Mouse (Mus musculus) cerebellum, adult 11-12 months (tissue): Measurements from ENCODE around the gene Rnf17.
A peak's percentile ranks its signal among the peaks of the same experiment; 100 is the strongest.

Source experiments
- DNase-seq: peaks from one replicate; pipeline ENCODE4 v3.0.0; 2022

Rnf17 gene

GRCm38 (mm10) chr14:56512084-56512483, 109.7 kb downstream of the Rnf17 start:
- no peak for DNase-seq

GRCm38 (mm10) chr14:56514775-56515174, 112.4 kb downstream of the Rnf17 start:
- no peak for DNase-seq

- DNase-seq: peak; percentile 68
Measured at GRCm38 (mm10) chr14:56530788-56531187, 128.4 kb downstream of the Rnf17 start.

- DNase-seq: no peak
Measured at GRCm38 (mm10) chr14:56544946-56545345, 142.6 kb downstream of the Rnf17 start.

- no peak for DNase-seq
Measured at GRCm38 (mm10) chr14:56545491-56545890, 143.1 kb downstream of the Rnf17 start.

- peak; percentile 93 for DNase-seq
Measured at GRCm38 (mm10) chr14:56550960-56551359, 148.6 kb downstream of the Rnf17 start.

- no peak for DNase-seq
Measured at GRCm38 (mm10) chr14:56552924-56553323, 150.5 kb downstream of the Rnf17 start.

GRCm38 (mm10) chr14:56553331-56553730, 150.9 kb downstream of the Rnf17 start:
- no peak for DNase-seq

GRCm38 (mm10) chr14:56554716-56555115, 152.3 kb downstream of the Rnf17 start:
- DNase-seq: no peak

GRCm38 (mm10) chr14:56559134-56559533, 156.8 kb downstream of the Rnf17 start:
- no peak for DNase-seq

GRCm38 (mm10) chr14:56567476-56567875, 165.1 kb downstream of the Rnf17 start:
- DNase-seq: no peak

GRCm38 (mm10) chr14:56569041-56569440, 166.7 kb downstream of the Rnf17 start:
- no peak for DNase-seq

- DNase-seq: peak; percentile 96
Measured at GRCm38 (mm10) chr14:56571310-56572093, 169.1 kb downstream of the Rnf17 start.

- DNase-seq: no peak
Measured at GRCm38 (mm10) chr14:56572546-56572945, 170.2 kb downstream of the Rnf17 start.
